Comparison of ENCODE assay signal across 20 mouse cellular contexts in genomic region chr5:73752225-73752644, GRCm38 (mm10).
DNase-seq lines count a peak whose midpoint lies in the region; ATAC-seq and TF ChIP-seq lines count a peak whose summit lies in the region.
"Had no signal": no experiment of that assay in that cellular context is flagged by ENCODE, and none has a peak within 500 bp of the region (broad histone marks: within the 10 kb centered on the region; RNA-seq: fewer than 3 reads in every experiment).

No protein-coding gene starts in this region.

- H3K27ac ChIP-seq in heart, embryonic 14.5 days (replicated peaks in 1 of 2; ENCODE audit: control insufficient read depth in 1 of 2, insufficient read depth in 1 of 2, low read depth in 2 of 2, low read length in 2 of 2): peak overlapping the region in 1 of 2 experiments; percentile 24; a peak in 2 of 4 replicates
- H3K27ac ChIP-seq in lung, embryonic 14.5 days (ENCODE audit: low read depth): no peak overlapping the region
- 0 out of 2 replicates have a peak overlapping the region, but pooled peaks have one; percentile 18 for H3K27ac ChIP-seq in stomach, postnatal 0 days (replicated peaks)
- H3K27ac ChIP-seq: forebrain, embryonic 10.5 days; hindbrain, postnatal 0 days; macrophage; midbrain, embryonic 12.5 days; neural tube, embryonic 15.5 days had no signal

- TF ChIP-seq CTCF in lung, embryonic 14.5 days (IDR thresholded peaks at IDR 0.05; ENCODE audit: low read depth): no peak
- no peak for TF ChIP-seq CTCF in stomach, postnatal 0 days (IDR thresholded peaks at IDR 0.05; ENCODE audit: low read depth)

- H3K36me3 ChIP-seq in heart, embryonic 14.5 days (ENCODE audit: control insufficient read depth, insufficient read depth, low read length): no peaks in the 10 kb centered on the region
- H3K36me3 ChIP-seq in lung, embryonic 14.5 days (ENCODE audit: insufficient read depth): no peaks in the 10 kb centered on the region
- no peaks in the 10 kb centered on the region for H3K36me3 ChIP-seq in stomach, postnatal 0 days (ENCODE audit: control insufficient read depth, insufficient read depth, low read length)
- H3K36me3 ChIP-seq: embryonic facial prominence, embryonic 13.5 days; forebrain, embryonic 10.5 days; midbrain, embryonic 12.5 days; neural tube, embryonic 15.5 days had no signal

- no peaks in the 10 kb centered on the region for H3K9me3 ChIP-seq in heart, embryonic 14.5 days (ENCODE audit: control insufficient read depth, low read length)
- H3K9me3 ChIP-seq in lung, embryonic 14.5 days (ENCODE audit: low read depth, low read length): no peaks in the 10 kb centered on the region
- no peaks in the 10 kb centered on the region for H3K9me3 ChIP-seq in stomach, postnatal 0 days (ENCODE audit: control insufficient read depth, low read length)
- H3K9me3 ChIP-seq: embryonic facial prominence, embryonic 13.5 days; forebrain, embryonic 10.5 days; midbrain, embryonic 12.5 days; neural tube, embryonic 15.5 days had no signal

- H3K4me2 ChIP-seq in heart, embryonic 14.5 days (ENCODE audit: low read length): no peak overlapping the region
- no peak overlapping the region for H3K4me2 ChIP-seq in lung, embryonic 14.5 days
- H3K4me2 ChIP-seq in stomach, postnatal 0 days (replicated peaks; ENCODE audit: low read depth): no peak overlapping the region
- H3K4me2 ChIP-seq: embryonic facial prominence, embryonic 13.5 days; midbrain, embryonic 12.5 days; neural tube, embryonic 15.5 days had no signal

- no peak for TF ChIP-seq EP300 in stomach, postnatal 0 days (optimal IDR thresholded peaks at IDR 0.05)

- peak; percentile 54 for ATAC-seq in heart, embryonic 14.5 days (ENCODE audit: insufficient number of reproducible peaks, insufficient read depth, low FRiP score, low read depth)
- ATAC-seq in lung, embryonic 14.5 days (ENCODE audit: insufficient read depth): no peak; the same call in 1 of the 2 replicates
- ATAC-seq in stomach, postnatal 0 days (ENCODE audit: low FRiP score, low TSS enrichment): no peak; the same call in 1 of the 2 replicates
- ATAC-seq: hindbrain, postnatal 0 days had no signal

- intact Hi-C loops in heart, postnatal 36 days (cut with DNase I): no loop called here

- H3K27me3 ChIP-seq in heart, embryonic 14.5 days (ENCODE audit: control insufficient read depth, insufficient read depth, low read length): no peaks in the 10 kb centered on the region
- no peaks in the 10 kb centered on the region for H3K27me3 ChIP-seq in lung, embryonic 14.5 days (ENCODE audit: insufficient read depth, low read length)
- no peaks in the 10 kb centered on the region for H3K27me3 ChIP-seq in stomach, postnatal 0 days (ENCODE audit: control insufficient read depth, insufficient read depth, low read length)
- H3K27me3 ChIP-seq: embryonic facial prominence, embryonic 13.5 days; midbrain, embryonic 12.5 days; neural tube, embryonic 15.5 days had no signal

- WGBS in heart, embryonic 14.5 days: 56% methylated on average over 10 of the region's 10 CpGs
- WGBS in lung, embryonic 14.5 days: 58% methylated on average over 10 of the region's 10 CpGs
- WGBS in stomach, postnatal 0 days: 50% methylated on average over 10 of the region's 10 CpGs

- peak; percentile 15 for DNase-seq in heart, adult 8-10 months (ENCODE audit: low spot score)
- no peak for DNase-seq in heart, postnatal 36 days
- peak; percentile 54 for DNase-seq in lung, embryonic 14.5 days
- DNase-seq in stomach, postnatal 0 days (ENCODE audit: low spot score): no peak
- DNase-seq in adrenal gland, postnatal 36 days: no peak
- DNase-seq in layer of hippocampus, adult 18-20 months (ENCODE audit: low spot score in 2 of 2): no peak
- DNase-seq: adrenal gland, postnatal 10 days; B cell, adult 2 months; cerebellum, adult 18-20 months; kidney, adult 2 months; kidney, postnatal 36 days; thymus, postnatal 4 days had no signal

- H3K4me1 ChIP-seq in heart, embryonic 14.5 days (ENCODE audit: control insufficient read depth in 2 of 2, insufficient read depth in 2 of 2, low read length in 2 of 2): peaks cover 2 to 3% of the 10 kb centered on the region in 2 experiments; a peak in 1 of 4 replicates
- H3K4me1 ChIP-seq in lung, embryonic 14.5 days (ENCODE audit: insufficient read depth): peaks cover 6% of the 10 kb centered on the region; the same call in 1 of the 2 replicates
- no peaks in the 10 kb centered on the region for H3K4me1 ChIP-seq in stomach, postnatal 0 days (replicated peaks; ENCODE audit: control insufficient read depth, insufficient read depth)
- H3K4me1 ChIP-seq: midbrain, embryonic 12.5 days; neural tube, embryonic 15.5 days had no signal

- H3K4me3 ChIP-seq in heart, embryonic 14.5 days (ENCODE audit: control insufficient read depth in 1 of 2, insufficient read depth in 1 of 2, low read depth in 1 of 2, low read length in 2 of 2): no peak overlapping the region
- H3K4me3 ChIP-seq in lung, embryonic 14.5 days (ENCODE audit: low read depth, low read length): no peak overlapping the region
- H3K4me3 ChIP-seq in stomach, postnatal 0 days (ENCODE audit: low read depth, low read length): no peak overlapping the region
- H3K4me3 ChIP-seq: embryonic facial prominence, embryonic 13.5 days; forebrain, embryonic 10.5 days; midbrain, embryonic 12.5 days; myocyte; neural tube, embryonic 15.5 days had no signal

- H3K9ac ChIP-seq in heart, embryonic 14.5 days (ENCODE audit: low read length): no peak overlapping the region
- H3K9ac ChIP-seq in lung, embryonic 14.5 days: no peak overlapping the region
- H3K9ac ChIP-seq in stomach, postnatal 0 days (ENCODE audit: low read length): no peak overlapping the region
- H3K9ac ChIP-seq: embryonic facial prominence, embryonic 13.5 days; midbrain, embryonic 12.5 days; neural tube, embryonic 15.5 days had no signal

Comparison
In these comparisons a context has a peak if more than half of its experiments do, and no peak if none do; other contexts are left out.
1. DNase-seq: peak in heart, adult 8-10 months (single experiment) and lung, embryonic 14.5 days (single experiment); none in heart, postnatal 36 days (0 of 2), stomach, postnatal 0 days (single experiment), adrenal gland, postnatal 36 days (0 of 2) and layer of hippocampus, adult 18-20 months (0 of 2).